Mouse (Mus musculus): Measurements from ENCODE around the gene Polr2e. TPM values are rescaled to one million over a fixed set of nuclear protein-coding genes. Genes with fewer than 3 reads are reported as not detected.
"Not testable (repeated sequence)": the region's sequence is repeated elsewhere in the genome, so short reads cannot be mapped to it uniquely, and the experiment has no call there.

The Polr2e gene
- polyA plus RNA-seq, 1 experiment from 2014 or later: 134 TPM

DNA sequence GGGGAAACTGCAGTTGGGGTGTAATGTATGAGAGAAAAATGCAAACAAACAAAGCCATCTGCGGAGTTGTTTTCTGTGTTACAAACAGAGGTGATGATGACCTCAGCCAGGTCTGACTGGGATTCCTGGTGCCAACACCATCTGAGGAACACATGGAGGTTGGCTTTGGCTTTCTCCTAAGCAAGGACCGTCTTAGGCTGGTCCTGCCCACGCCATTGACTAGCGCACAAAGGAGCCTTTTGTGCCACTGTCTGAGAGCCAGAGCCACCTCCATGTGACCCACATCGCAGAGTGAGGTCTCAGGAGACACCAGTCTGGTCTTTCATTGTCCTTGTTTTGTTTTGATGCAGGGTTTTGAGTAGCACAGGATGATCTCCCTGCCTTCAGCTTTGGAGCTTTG, 8.8 kb upstream of the Polr2e start:
- ATAC-seq (ENCODE audit: low FRiP score): no peak
- H3K9ac ChIP-seq (replicated peaks): no peak overlapping the region
- no peak overlapping the region for H3K4me3 ChIP-seq (replicated peaks)
- no peak overlapping the region for H3K27ac ChIP-seq (replicated peaks)
- H3K4me1 ChIP-seq: peaks cover 8% of the 10 kb centered on the region
- no peaks in the 10 kb centered on the region for H3K27me3 ChIP-seq (replicated peaks)
- no peak overlapping the region for H3K4me2 ChIP-seq
- H3K36me3 ChIP-seq: no peaks in the 10 kb centered on the region
- no peaks in the 10 kb centered on the region for H3K9me3 ChIP-seq (replicated peaks)
- 8% methylated on average over 5 of the region's 5 CpGs for WGBS

DNA sequence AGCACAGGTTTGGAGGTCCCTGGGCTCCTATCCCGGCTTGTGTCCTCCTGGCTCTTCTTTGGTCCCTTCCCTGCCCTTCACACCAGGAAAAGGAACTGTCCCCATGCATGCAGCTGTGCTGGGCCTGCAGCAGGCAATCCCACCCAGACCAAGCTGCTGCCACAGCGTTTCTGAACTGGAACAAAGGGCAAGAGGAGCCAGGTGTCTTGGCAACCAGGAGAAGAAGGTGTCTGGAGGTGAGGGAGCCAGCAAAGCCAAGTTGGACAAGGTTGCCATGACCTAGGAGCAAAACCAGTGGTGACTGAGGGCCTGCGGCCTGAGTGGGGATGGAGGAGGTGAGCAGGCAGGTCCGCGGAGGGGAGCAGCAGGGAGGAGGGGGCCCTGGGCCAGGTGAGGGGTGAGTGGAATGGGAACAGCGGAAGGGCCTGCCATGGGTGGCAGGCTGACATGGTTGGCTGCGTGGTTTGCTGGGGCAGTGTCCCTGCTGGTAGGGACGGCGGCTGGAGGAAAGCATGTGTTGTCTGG, 7.5 kb upstream of the Polr2e start, which contains the start of gene Gpx4:
TSS of gene Gpx4 (plus strand) at position 126 of the 525 bp plus-strand sequence.
- no peak for ATAC-seq (ENCODE audit: low FRiP score)
- 34% methylated on average over 9 of the region's 9 CpGs for WGBS
- Histone ChIP-seq H3K9me3 (replicated peaks) (no peaks in the 10 kb centered on the region), H3K4me3 (replicated peaks) (no peak within 1 kb of the TSS), H3K9ac (replicated peaks) (no peak within 1 kb of the TSS), H3K4me2 (no peak within 1 kb of the TSS), H3K4me1 (peaks cover 4% of the 10 kb centered on the region; the same call in 1 of the 2 replicates), H3K36me3 (no peaks in the 10 kb centered on the region), H3K27ac (replicated peaks) (no peak within 1 kb of the TSS), H3K27me3 (replicated peaks) (no peaks in the 10 kb centered on the region)

DNA sequence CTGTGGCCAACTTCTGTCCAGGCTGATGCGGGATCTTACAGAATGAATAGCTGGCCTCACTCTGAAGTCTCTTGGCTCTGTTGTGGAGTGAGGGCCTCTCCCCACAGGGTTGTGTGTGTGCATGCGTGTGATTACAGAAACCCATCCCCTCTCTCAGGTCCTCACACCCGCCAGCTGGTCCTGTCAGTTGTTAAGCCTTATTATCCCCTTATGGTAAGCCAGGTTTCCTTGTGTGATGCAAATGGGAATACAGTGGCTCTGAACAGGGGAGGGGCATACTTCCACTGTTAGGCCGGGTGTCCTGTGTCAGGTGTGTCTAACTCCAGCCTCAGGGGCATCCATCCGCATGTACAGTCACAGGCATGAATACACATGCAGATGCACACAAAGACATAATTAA, 6.2 kb upstream of the Polr2e start:
- Histone ChIP-seq H3K9me3 (replicated peaks) (no peaks in the 10 kb centered on the region), H3K4me1 (peaks cover 4% of the 10 kb centered on the region; the same call in 1 of the 2 replicates), H3K27me3 (replicated peaks) (no peaks in the 10 kb centered on the region), H3K27ac (replicated peaks) (no peak overlapping the region), H3K36me3 (no peaks in the 10 kb centered on the region), H3K9ac (replicated peaks) (no peak overlapping the region), H3K4me3 (replicated peaks) (no peak overlapping the region), H3K4me2 (no peak overlapping the region)
- ATAC-seq (ENCODE audit: low FRiP score): no peak
- 74% methylated on average over 5 of the region's 5 CpGs for WGBS

DNA sequence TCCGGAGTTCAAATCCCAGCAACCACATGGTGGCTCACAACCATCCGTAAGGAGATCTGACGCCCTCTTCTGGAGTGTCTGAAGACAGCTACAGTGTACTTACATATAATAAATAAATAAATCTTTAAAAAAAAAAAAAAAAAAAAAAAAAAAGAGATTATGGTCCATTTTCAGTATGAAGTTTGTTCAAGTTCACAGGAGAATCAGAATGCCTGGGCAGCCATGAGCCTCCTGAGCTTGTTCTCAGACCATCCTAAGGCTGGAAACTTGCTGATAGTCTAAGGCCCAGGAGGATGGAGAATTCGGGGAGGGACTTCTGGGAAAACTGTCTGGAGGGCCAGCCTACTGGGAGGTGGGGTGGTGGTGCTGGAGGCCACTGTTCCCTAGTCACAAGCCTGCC, 5.8 kb upstream of the Polr2e start:
- H3K27ac ChIP-seq (replicated peaks); H3K9me3 ChIP-seq (replicated peaks); H3K4me1 ChIP-seq; H3K36me3 ChIP-seq; H3K4me3 ChIP-seq (replicated peaks); H3K4me2 ChIP-seq; H3K27me3 ChIP-seq (replicated peaks); ATAC-seq (ENCODE audit: low FRiP score); H3K9ac ChIP-seq (replicated peaks): not testable (repeated sequence)
- 80% methylated on average over 3 of the region's 4 CpGs for WGBS

DNA sequence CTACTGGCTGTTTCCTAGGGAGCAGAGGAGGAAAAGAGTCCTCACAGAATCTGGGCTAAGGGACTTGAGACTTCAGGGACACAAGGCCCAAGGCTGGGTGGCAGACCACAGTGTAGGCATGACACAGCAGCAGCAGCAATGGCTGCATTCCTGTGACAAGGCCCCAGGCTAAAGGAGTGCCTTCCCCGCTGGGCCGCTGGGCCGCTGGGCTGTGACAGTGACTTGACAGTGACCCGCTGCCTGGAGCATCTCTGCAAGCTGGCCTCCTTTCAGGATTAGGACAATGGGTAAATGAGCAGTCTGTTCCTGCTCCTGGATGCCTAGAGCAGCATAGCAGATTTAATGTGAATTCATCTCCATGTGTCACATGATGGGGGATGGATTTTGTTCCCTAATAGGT, 4.5 kb upstream of the Polr2e start:
- no peak for ATAC-seq (ENCODE audit: low FRiP score)
- Histone ChIP-seq H3K36me3 (no peaks in the 10 kb centered on the region), H3K27ac (replicated peaks) (peak overlapping the region; percentile 9; the same call in 1 of the 2 replicates), H3K4me1 (peaks cover 9% of the 10 kb centered on the region), H3K9ac (replicated peaks) (no peak overlapping the region), H3K27me3 (replicated peaks) (no peaks in the 10 kb centered on the region), H3K9me3 (replicated peaks) (no peaks in the 10 kb centered on the region), H3K4me2 (no peak overlapping the region), H3K4me3 (replicated peaks) (no peak overlapping the region)
- WGBS: 17% methylated on average over 4 of the region's 4 CpGs

DNA sequence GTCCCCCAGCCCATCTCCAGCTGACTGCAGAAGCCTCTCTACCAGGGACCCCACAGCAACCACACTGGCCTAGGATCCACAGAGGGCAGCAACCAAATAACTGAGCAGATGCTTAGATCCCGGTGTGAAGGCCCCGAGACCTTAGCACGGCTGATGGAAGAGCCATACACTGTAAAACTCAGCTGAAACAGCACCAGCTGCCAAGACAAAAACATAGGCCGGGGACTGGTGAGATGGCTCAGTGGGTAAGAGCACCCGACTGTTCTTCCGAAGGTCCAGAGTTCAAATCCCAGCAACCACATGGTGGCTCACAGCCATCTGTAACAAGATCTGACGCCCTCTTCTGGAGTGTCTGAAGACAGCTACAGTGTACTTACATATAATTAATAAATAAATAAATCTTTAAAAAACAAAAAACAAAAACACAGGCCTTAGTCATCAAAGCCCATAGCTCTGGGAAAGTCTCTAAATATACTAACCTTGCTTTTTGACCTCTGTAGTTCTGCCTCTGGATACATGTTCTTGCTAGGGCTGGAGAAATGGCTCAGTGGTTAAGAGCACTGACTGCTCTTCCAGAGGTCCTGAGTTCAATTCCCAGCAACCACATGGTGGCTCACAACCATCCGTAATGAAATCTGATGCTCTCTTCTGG, 1.9 kb upstream of the Polr2e start:
- not testable (repeated sequence) for H3K4me3 ChIP-seq (replicated peaks); H3K9me3 ChIP-seq (replicated peaks); H3K27ac ChIP-seq (replicated peaks); ATAC-seq (ENCODE audit: low FRiP score); H3K4me2 ChIP-seq; H3K9ac ChIP-seq (replicated peaks); H3K27me3 ChIP-seq (replicated peaks)
- 86% methylated on average over 8 of the region's 8 CpGs for WGBS
- peaks cover 24% of the 10 kb centered on the region for H3K4me1 ChIP-seq
- peaks cover 15% of the 10 kb centered on the region for H3K36me3 ChIP-seq

DNA sequence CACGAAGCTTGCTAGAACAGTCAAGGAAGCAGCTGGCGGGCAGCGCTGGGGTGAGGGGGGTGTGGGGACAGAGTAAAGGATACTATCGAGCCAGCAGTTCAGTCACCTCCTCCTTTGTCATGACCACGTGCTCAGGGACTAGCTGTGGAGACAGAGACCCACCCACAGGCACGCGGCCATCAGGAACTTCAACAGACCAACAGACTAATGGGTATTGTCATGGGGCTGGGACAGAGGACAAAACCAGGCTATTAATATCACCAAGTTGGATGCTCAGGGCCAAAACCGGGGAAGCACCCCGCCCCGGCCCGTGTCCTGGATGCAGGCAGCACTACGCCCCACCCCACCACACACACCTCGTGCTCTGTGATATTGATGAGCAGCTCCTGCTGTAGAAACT, 2.8 kb downstream of the Polr2e start:
- no peak for ATAC-seq (ENCODE audit: low FRiP score)
- Histone ChIP-seq H3K27ac (replicated peaks) (no peak overlapping the region), H3K4me1 (peaks cover 28% of the 10 kb centered on the region), H3K27me3 (replicated peaks) (no peaks in the 10 kb centered on the region), H3K36me3 (peaks cover 34% of the 10 kb centered on the region), H3K9ac (replicated peaks) (no peak overlapping the region), H3K4me2 (no peak overlapping the region), H3K4me3 (replicated peaks) (no peak overlapping the region), H3K9me3 (replicated peaks) (no peaks in the 10 kb centered on the region)
- WGBS: 93% methylated on average over 13 of the region's 13 CpGs

DNA sequence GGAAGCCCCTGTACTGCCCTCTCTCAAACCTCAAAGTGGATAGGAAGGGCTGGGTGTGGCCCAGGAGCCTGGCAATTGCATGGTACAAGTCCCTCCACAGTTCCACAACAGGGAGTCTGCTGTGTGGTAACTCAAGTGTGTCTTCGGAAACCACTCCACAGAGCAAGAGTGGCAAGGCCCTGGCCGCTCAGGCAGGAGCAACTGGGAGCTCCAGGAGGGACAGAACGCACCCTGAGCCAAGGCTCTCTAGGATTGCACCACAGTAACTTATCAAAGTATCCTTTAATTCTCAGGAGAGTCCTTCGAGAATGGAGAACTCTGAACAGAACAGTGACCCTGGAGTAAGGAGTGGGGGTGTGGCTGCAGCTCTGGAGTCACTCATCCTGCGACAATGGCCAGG, 3.9 kb downstream of the Polr2e start:
- Histone ChIP-seq H3K9me3 (replicated peaks) (no peaks in the 10 kb centered on the region), H3K27me3 (replicated peaks) (no peaks in the 10 kb centered on the region), H3K4me2 (no peak overlapping the region), H3K4me1 (peaks cover 28% of the 10 kb centered on the region), H3K9ac (replicated peaks) (no peak overlapping the region), H3K4me3 (replicated peaks) (no peak overlapping the region), H3K27ac (replicated peaks) (no peak overlapping the region), H3K36me3 (peaks cover 34% of the 10 kb centered on the region)
- 93% methylated on average over 5 of the region's 5 CpGs for WGBS
- ATAC-seq (ENCODE audit: low FRiP score): no peak

DNA sequence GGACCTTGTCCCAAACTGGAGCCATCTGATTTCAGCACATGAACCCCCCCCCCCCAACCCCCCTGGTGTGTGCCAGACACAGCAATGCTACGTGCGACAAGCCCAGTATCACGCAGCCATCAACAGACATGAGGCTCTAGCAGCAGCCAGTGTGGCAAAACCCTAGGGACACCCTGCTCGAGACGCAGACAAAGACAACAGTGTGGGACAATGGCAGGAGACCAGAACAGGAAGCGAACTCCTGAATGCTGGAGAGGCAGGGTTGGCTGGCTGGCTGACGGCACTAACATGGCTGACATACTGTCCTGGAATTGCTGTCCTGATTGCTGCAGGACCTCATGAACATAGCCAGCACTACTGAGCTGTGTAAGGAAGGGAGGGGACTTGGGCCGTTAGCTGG, 4.4 kb downstream of the Polr2e start:
- 73% methylated on average over 8 of the region's 8 CpGs for WGBS
- H3K4me2 ChIP-seq: no peak overlapping the region
- H3K4me1 ChIP-seq: peaks cover 28% of the 10 kb centered on the region
- no peaks in the 10 kb centered on the region for H3K27me3 ChIP-seq (replicated peaks)
- no peak overlapping the region for H3K4me3 ChIP-seq (replicated peaks)
- no peak overlapping the region for H3K27ac ChIP-seq (replicated peaks)
- peaks cover 34% of the 10 kb centered on the region for H3K36me3 ChIP-seq
- H3K9ac ChIP-seq (replicated peaks): 0 out of 2 replicates have a peak overlapping the region, but pooled peaks have one; percentile 10
- no peaks in the 10 kb centered on the region for H3K9me3 ChIP-seq (replicated peaks)
- no peak for ATAC-seq (ENCODE audit: low FRiP score)

DNA sequence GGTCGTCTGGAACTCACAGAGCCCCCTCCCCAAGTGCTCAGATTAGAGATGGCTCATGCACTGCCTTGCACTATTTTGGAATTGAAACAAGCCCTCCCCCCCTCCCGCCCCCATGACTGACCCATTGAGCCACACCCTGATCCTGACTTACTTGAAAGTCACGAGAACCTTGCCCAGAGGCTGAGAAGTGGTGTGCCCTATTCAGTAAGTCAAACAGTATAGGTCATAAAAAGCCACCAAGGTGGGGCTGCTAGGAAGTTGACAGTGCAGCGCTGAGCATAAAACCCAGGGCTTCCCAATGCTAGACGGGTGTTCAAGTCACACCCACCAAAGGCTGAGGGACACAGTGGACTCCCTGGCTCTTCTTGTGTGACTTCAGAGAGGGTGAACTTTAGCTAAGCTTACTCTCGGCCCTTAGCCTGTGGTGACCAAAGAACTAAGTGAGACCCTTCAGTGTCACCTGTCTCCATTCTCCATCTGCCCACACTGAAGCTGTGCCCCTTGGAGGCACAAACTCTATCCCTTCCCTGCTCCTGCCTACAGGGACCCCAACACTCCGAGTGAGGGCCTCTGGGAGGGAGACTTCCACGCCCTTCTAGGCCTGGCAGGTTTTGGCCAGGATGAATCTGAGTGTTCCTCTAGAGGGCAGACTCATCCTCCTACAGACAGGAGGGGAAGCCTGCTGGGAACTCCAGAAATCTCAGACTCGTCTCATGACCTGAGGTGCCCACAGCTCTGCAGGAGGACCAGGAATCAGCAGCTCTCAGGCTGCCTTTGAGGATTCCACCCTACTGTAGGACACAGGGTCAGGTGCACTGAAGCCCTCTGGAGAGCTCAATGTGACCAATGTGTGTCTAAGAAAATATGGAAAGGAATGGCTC, 5.8 kb downstream of the Polr2e start:
- peaks cover 20% of the 10 kb centered on the region for H3K4me1 ChIP-seq
- H3K9me3 ChIP-seq (replicated peaks): no peaks in the 10 kb centered on the region
- no peaks in the 10 kb centered on the region for H3K27me3 ChIP-seq (replicated peaks)
- no peak overlapping the region for H3K9ac ChIP-seq (replicated peaks)
- 40% methylated on average over 9 of the region's 9 CpGs for WGBS
- peak overlapping the region; percentile 45; the same call in 1 of the 2 replicates for H3K27ac ChIP-seq (replicated peaks)
- ATAC-seq (ENCODE audit: low FRiP score): no peak
- no peak overlapping the region for H3K4me2 ChIP-seq
- no peak overlapping the region for H3K4me3 ChIP-seq (replicated peaks)
- peaks cover 34% of the 10 kb centered on the region for H3K36me3 ChIP-seq

DNA sequence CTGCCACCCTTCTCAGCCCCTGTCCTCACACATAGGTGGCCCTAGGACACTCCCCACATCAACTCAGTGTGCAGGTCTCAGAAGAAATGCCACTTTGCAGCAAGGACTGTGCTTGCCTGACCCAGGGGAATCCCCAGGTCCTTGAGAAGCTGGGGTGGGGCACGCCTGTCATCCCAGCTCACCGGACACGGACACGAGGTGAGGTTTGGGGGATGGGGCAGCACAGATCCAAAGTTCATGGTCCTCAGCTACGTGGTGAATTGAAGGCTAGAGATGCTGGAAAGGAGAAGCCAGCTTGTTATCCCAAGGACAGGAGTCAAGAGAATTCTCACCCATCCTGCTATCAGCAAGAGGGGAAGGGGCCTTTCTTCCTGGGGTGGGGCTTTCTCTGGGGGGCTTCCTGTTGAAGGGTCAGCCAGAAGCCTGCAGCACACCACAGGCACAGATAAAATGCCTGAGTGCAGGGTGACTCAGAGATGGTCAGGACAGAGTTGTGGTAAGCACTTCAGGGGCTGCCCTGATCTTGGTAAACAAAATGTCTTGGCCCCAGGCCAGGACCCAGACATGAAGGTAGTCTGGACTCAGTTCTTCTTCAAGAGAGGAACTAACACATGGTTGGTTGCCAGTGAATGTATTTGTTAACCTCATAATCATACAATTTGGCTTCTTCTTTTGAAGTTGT, 6.7 kb downstream of the Polr2e start:
- no peak overlapping the region for H3K4me3 ChIP-seq (replicated peaks)
- no peaks in the 10 kb centered on the region for H3K27me3 ChIP-seq (replicated peaks)
- H3K4me2 ChIP-seq: no peak overlapping the region
- WGBS: 66% methylated on average over 5 of the region's 5 CpGs
- peaks cover 12% of the 10 kb centered on the region for H3K4me1 ChIP-seq
- H3K9me3 ChIP-seq (replicated peaks): no peaks in the 10 kb centered on the region
- no peak for ATAC-seq (ENCODE audit: low FRiP score)
- peaks cover 31% of the 10 kb centered on the region for H3K36me3 ChIP-seq
- H3K9ac ChIP-seq (replicated peaks): no peak overlapping the region
- H3K27ac ChIP-seq (replicated peaks): peak overlapping the region; percentile 23; the same call in 1 of the 2 replicates
